22 mouse cellular contexts compared by ENCODE assay signal in genomic region chr5:96618008-96618407, GRCm38 (mm10).
"Had no signal": no experiment of that assay in that cellular context is flagged by ENCODE, and none has a peak within 500 bp of the region (broad histone marks: within the 10 kb centered on the region; RNA-seq: fewer than 3 reads in every experiment).

No protein-coding gene starts in this region.

- H3K27me3 ChIP-seq: limb, embryonic 12.5 days; limb, embryonic 15.5 days; midbrain, embryonic 12.5 days; midbrain, embryonic 15.5 days; neural tube, embryonic 12.5 days; neural tube, embryonic 15.5 days; stomach, embryonic 15.5 days had no signal

- DNase-seq: kidney, adult 9 months; kidney, postnatal 25 days; layer of hippocampus, adult 9-11 months; left cerebral cortex, postnatal 4 days; liver, postnatal 0 days; lung, embryonic 14.5 days; retina, postnatal 1 day; right cerebral cortex, postnatal 25 days; spleen, adult 18-20 months; thymus, postnatal 36 days had no signal

- H3K4me2 ChIP-seq: limb, embryonic 12.5 days; limb, embryonic 15.5 days; liver, embryonic 11.5 days; lung, embryonic 14.5 days; midbrain, embryonic 12.5 days; midbrain, embryonic 15.5 days; neural tube, embryonic 12.5 days; neural tube, embryonic 15.5 days; stomach, embryonic 15.5 days had no signal

- ATAC-seq: liver, postnatal 0 days; midbrain, embryonic 15.5 days had no signal

- H3K4me1 ChIP-seq: midbrain, embryonic 15.5 days; neural tube, embryonic 12.5 days; neural tube, embryonic 15.5 days had no signal

- H3K27ac ChIP-seq: kidney, postnatal 0 days; layer of hippocampus, adult 2 months; limb, embryonic 12.5 days; liver, embryonic 14.5 days; macrophage; midbrain, embryonic 12.5 days; midbrain, embryonic 15.5 days; neural tube, embryonic 12.5 days; neural tube, embryonic 15.5 days had no signal

- H3K36me3 ChIP-seq: limb, embryonic 12.5 days; limb, embryonic 15.5 days; midbrain, embryonic 15.5 days; neural tube, embryonic 12.5 days; neural tube, embryonic 15.5 days; stomach, embryonic 15.5 days had no signal

- H3K4me3 ChIP-seq: layer of hippocampus, adult 2 months; limb, embryonic 12.5 days; limb, embryonic 15.5 days; midbrain, embryonic 12.5 days; midbrain, embryonic 15.5 days; neural tube, embryonic 12.5 days; neural tube, embryonic 15.5 days; stomach, embryonic 15.5 days had no signal

- H3K9ac ChIP-seq: limb, embryonic 12.5 days; limb, embryonic 15.5 days; liver, embryonic 14.5 days; liver, postnatal 0 days; lung, embryonic 14.5 days; midbrain, embryonic 12.5 days; midbrain, embryonic 15.5 days; neural tube, embryonic 12.5 days; neural tube, embryonic 15.5 days; stomach, embryonic 15.5 days had no signal

- H3K9me3 ChIP-seq: limb, embryonic 12.5 days; limb, embryonic 15.5 days; midbrain, embryonic 12.5 days; midbrain, embryonic 15.5 days; neural tube, embryonic 12.5 days; neural tube, embryonic 15.5 days; stomach, embryonic 15.5 days had no signal
